Mouse (Mus musculus) heart, embryonic 12.5 days (tissue): ENCODE measurements around the gene Nol3. TPM values are rescaled to one million over a fixed set of nuclear protein-coding genes. Genes with fewer than 3 reads are reported as not detected.
A peak's percentile ranks its signal among the peaks of the same experiment; 100 is the strongest.

Experiments
- ATAC-seq: fragments of 200-750 bp; cut with Nextera tagmentation; 2 replicates; pipeline ENCODE4 v1.8.0; 2017; ENCODE audit warnings: moderate TSS enrichment, moderate library complexity; ENCODE audit not compliant: insufficient number of reproducible peaks, low FRiP score
- H3K27ac ChIP-seq: fragments of 300-500 bp; sonication (generic); 2 replicates; pipeline ENCODE4 v1.5.1; 2016; ENCODE audit warnings: mild to moderate bottlenecking, moderate library complexity; ENCODE audit not compliant: poor library complexity, severe bottlenecking
- H3K27me3 ChIP-seq: fragments of 300-500 bp; sonication (generic); replicated peaks from 2 replicates; pipeline ENCODE4 v1.6.1; 2016; ENCODE audit warnings: mild to moderate bottlenecking, moderate library complexity
- H3K36me3 ChIP-seq: fragments of 300-500 bp; sonication (generic); 2 replicates; pipeline ENCODE4 v1.6.1; 2016; ENCODE audit warnings: mild to moderate bottlenecking, moderate library complexity
- H3K4me1 ChIP-seq: fragments of 300-500 bp; sonication (generic); replicated peaks from 2 replicates; pipeline ENCODE4 v1.6.1; 2016; ENCODE audit warnings: mild to moderate bottlenecking
- H3K4me2 ChIP-seq: fragments of 300-500 bp; sonication (generic); 2 replicates; pipeline ENCODE4 v1.6.1; 2016; ENCODE audit warnings: mild to moderate bottlenecking, moderate library complexity
- H3K4me3 ChIP-seq: fragments of 300-500 bp; sonication (generic); 2 replicates; pipeline ENCODE4 v1.5.1; 2016; ENCODE audit warnings: mild to moderate bottlenecking
- H3K9ac ChIP-seq: fragments of 300-500 bp; sonication (generic); 2 replicates; pipeline ENCODE4 v1.6.1; 2016; ENCODE audit warnings: mild to moderate bottlenecking, moderate library complexity
- H3K9me3 ChIP-seq: fragments of 300-500 bp; sonication (generic); replicated peaks from 2 replicates; pipeline ENCODE4 v1.6.1; 2016; ENCODE audit warnings: mild to moderate bottlenecking, moderate library complexity
- WGBS: fragments of 180-500 bp; shearing (Covaris S2); methylation state at CpG from one replicate; pipeline ENCODE4 v1.1.7; 2016; 5-methylcytosine and 5-hydroxymethylcytosine counted together
- polyA plus RNA-seq: library from polyadenylated mRNA; unstranded; fragments of >200 nt; fragmentation: Nextera tagmentation; extraction: Ambion mirVana; gene quantifications from 2 replicates; pipeline ENCODE4 v1.2.1, GENCODE M21; 2016

Nol3 gene
- polyA plus RNA-seq, 1 experiment from 2014 or later, result 2.1 TPM

GRCm38 (mm10) chr8:105264024-105264982 lies 11.6 kb upstream of the Nol3 start, which contains the start of the genes Tradd and Fbxl8:
Tradd (minus strand) TSS chr8:105264609.
Fbxl8 (plus strand) TSS chr8:105264648.
- Histone ChIP-seq H3K4me2 (peak within 1 kb of the TSS; percentile 97), H3K4me1 (peaks cover 31% of the 10 kb centered on the region), H3K9me3 (peaks cover 8% of the 10 kb centered on the region; the same call in 1 of the 2 replicates), H3K9ac (peak within 1 kb of the TSS; percentile 80), H3K36me3 (no peaks in the 10 kb centered on the region), H3K27me3 (peaks cover 76% of the 10 kb centered on the region), H3K4me3 (peak within 1 kb of the TSS; percentile 87), H3K27ac (no peak within 1 kb of the TSS)
- ATAC-seq, result peak; percentile 67
- WGBS, result 2% methylated on average over 49 of the region's 54 CpGs

DNA sequence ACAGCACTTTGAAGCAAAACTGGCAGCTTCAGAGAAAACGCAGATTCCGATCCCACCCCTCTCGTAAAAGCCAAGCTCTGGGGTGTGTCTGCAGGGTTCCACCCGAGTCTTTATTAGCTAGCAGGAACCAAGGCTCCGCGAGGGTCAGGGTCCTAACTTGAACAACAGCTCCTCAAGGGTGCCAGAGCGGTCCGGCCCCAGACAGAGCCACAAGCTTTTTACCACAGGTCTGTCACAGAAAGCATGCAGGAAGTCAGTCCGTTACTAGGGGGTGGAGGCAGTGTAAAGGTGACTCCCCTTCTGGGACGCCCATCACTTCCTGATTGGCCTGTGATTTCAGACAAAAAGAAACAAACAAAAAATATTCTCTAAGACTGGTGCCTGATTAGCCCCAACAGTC lies 10.8 kb upstream of the Nol3 start:
- peaks cover 76% of the 10 kb centered on the region for H3K27me3 ChIP-seq
- peak overlapping the region; percentile 80 for H3K9ac ChIP-seq
- H3K4me3 ChIP-seq, result peak overlapping the region; percentile 87
- ATAC-seq, result no peak
- peaks cover 31% of the 10 kb centered on the region for H3K4me1 ChIP-seq
- H3K4me2 ChIP-seq, result peak overlapping the region; percentile 97
- no peak overlapping the region for H3K27ac ChIP-seq
- H3K9me3 ChIP-seq, result peaks cover 8% of the 10 kb centered on the region; the same call in 1 of the 2 replicates
- no peaks in the 10 kb centered on the region for H3K36me3 ChIP-seq
- WGBS, result 12% methylated on average over 10 of the region's 10 CpGs

- H3K4me2 ChIP-seq, result no peak overlapping the region
- no peak overlapping the region for H3K27ac ChIP-seq
- ATAC-seq, result no peak
- WGBS, result 20% methylated on average over 13 of the region's 13 CpGs
- H3K4me1 ChIP-seq, result peaks cover 37% of the 10 kb centered on the region
- H3K4me3 ChIP-seq, result no peak overlapping the region
- peaks cover 5% of the 10 kb centered on the region; the same call in 1 of the 2 replicates for H3K9me3 ChIP-seq
- no peaks in the 10 kb centered on the region for H3K36me3 ChIP-seq
- H3K27me3 ChIP-seq, result peaks cover 76% of the 10 kb centered on the region
- H3K9ac ChIP-seq, result no peak overlapping the region
These were observed 9.2 kb upstream of the Nol3 start for GRCm38 (mm10) chr8:105266775-105267174.

DNA sequence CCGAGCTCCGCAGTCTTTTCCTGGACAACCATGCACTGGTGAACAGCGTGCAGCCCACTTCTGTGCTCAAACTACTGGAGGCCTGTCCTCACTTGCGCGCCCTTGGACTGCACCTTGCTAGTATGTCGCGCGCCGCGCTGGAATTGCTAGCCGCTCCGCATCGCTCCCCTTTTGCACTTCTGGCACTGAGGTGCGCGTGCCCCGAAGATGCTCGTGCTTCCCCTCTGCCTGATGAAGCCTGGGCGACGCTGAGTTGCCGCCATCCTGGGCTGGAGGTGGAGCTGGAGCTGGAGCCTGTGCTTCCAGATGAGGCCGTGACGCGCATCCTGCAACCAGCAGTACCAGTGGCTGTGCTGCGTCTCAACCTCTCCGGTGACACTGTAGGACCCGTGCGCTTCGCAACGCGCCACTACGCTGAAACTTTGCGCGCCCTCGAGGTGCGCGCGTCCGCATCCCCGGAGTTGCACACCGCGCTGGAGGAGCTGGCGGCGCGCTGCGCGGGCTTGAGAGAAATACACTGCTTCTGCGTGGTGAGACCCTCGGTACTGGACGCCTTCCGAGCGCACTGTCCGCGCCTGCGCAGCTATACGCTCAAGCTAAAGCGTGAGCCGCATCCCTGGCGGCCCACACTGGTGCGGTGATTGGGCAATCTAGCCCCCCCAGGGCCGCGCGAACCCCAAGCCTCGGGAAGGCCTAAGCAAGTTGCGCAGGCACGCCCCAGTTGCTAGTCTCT lies 7.4 kb upstream of the Nol3 start:
- H3K27ac ChIP-seq, result no peak overlapping the region
- peak overlapping the region; percentile 87 for H3K4me2 ChIP-seq
- WGBS, result under 1% methylated on average over 65 of the region's 65 CpGs
- peak; percentile 45 for ATAC-seq
- H3K27me3 ChIP-seq, result peaks cover 79% of the 10 kb centered on the region
- peaks cover 5% of the 10 kb centered on the region; the same call in 1 of the 2 replicates for H3K9me3 ChIP-seq
- H3K36me3 ChIP-seq, result no peaks in the 10 kb centered on the region
- peaks cover 37% of the 10 kb centered on the region for H3K4me1 ChIP-seq
- H3K4me3 ChIP-seq, result peak overlapping the region; percentile 53
- H3K9ac ChIP-seq, result peak overlapping the region; percentile 70

GRCm38 (mm10) chr8:105269075-105269458 lies 6.9 kb upstream of the Nol3 start:
- peaks cover 37% of the 10 kb centered on the region for H3K4me1 ChIP-seq
- H3K9me3 ChIP-seq, result peaks cover 5% of the 10 kb centered on the region; the same call in 1 of the 2 replicates
- no peak for ATAC-seq
- peak overlapping the region; percentile 70 for H3K9ac ChIP-seq
- no peak overlapping the region for H3K27ac ChIP-seq
- H3K27me3 ChIP-seq, result peaks cover 85% of the 10 kb centered on the region
- H3K4me2 ChIP-seq, result peak overlapping the region; percentile 87
- no peaks in the 10 kb centered on the region for H3K36me3 ChIP-seq
- 3% methylated on average over 10 of the region's 10 CpGs for WGBS
- H3K4me3 ChIP-seq, result peak overlapping the region; percentile 53

- H3K27me3 ChIP-seq, result peaks cover 89% of the 10 kb centered on the region
- WGBS, result under 1% methylated on average over 41 of the region's 42 CpGs
- H3K36me3 ChIP-seq, result no peaks in the 10 kb centered on the region
- peak within 1 kb of the TSS; percentile 87 for H3K4me2 ChIP-seq
- no peak for ATAC-seq
- H3K9me3 ChIP-seq, result peaks cover 5% of the 10 kb centered on the region; the same call in 1 of the 2 replicates
- peaks cover 37% of the 10 kb centered on the region for H3K4me1 ChIP-seq
- peak within 1 kb of the TSS; percentile 70 for H3K9ac ChIP-seq
- peak within 1 kb of the TSS; percentile 53 for H3K4me3 ChIP-seq
- no peak within 1 kb of the TSS for H3K27ac ChIP-seq
These were observed 6.4 kb upstream of the Nol3 start, which contains the start of gene Hsf4 for GRCm38 (mm10) chr8:105269461-105269947. Hsf4 (plus strand) TSS chr8:105269801.

DNA sequence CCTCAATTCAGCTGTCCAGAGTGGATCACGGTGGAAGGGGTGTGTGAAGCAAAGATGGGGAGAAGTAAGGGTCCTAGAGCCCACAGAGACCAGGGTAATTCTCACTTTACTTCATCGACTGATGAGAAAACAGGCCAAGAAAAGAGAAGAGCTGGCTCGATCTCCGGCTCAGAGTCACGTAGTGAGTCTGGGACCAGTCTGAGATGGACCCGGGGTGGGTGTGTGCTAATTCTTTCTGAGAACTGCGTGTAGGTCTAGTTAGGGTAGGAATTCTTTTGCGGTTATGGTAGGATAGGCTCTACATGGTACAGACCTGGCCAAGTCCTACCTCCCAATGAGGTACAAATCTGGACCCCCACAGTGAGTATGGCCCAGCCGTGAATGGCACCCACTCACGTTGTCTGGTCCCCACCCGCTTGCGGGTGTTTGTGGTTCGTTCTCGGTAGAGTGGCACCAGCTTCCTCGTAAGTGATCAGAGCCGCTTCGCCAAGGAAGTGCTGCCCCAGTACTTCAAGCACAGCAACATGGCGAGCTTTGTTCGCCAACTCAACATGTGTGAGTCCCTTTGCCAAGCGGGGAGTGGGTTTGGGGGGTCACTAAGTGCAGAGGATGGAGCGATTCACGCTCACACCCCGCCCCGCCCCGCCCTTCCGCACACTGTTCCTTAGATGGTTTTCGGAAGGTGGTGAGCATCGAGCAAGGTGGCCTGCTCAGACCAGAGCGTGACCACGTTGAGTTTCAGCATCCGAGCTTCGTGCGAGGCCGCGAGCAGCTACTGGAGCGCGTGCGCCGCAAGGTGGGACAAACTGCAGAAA lies 5.6 kb upstream of the Nol3 start:
- peak overlapping the region; percentile 70 for H3K9ac ChIP-seq
- H3K4me1 ChIP-seq, result peaks cover 33% of the 10 kb centered on the region
- peak overlapping the region; percentile 53 for H3K4me3 ChIP-seq
- peaks cover 97% of the 10 kb centered on the region for H3K27me3 ChIP-seq
- ATAC-seq, result no peak
- H3K36me3 ChIP-seq, result no peaks in the 10 kb centered on the region
- no peak overlapping the region for H3K27ac ChIP-seq
- peak overlapping the region; percentile 87 for H3K4me2 ChIP-seq
- 4% methylated on average over 39 of the region's 39 CpGs for WGBS
- H3K9me3 ChIP-seq, result peaks cover 5% of the 10 kb centered on the region; the same call in 1 of the 2 replicates

DNA sequence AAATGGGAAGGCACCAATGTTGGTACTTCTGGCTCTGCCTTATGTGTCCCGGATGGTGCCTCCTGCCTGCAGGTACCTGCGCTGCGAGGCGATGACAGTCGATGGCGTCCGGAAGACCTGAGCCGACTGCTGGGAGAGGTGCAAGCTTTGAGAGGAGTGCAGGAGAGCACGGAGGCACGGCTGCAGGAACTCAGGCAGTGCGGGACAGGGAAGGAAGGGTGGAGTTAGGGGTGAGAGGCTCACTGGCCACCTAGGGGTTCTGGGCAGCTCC lies 5.1 kb upstream of the Nol3 start:
- H3K9me3 ChIP-seq, result peaks cover 5% of the 10 kb centered on the region; the same call in 1 of the 2 replicates
- no peak for ATAC-seq
- peaks cover 38% of the 10 kb centered on the region for H3K4me1 ChIP-seq
- H3K36me3 ChIP-seq, result no peaks in the 10 kb centered on the region
- 0 out of 2 replicates have a peak overlapping the region, but pooled peaks have one; percentile 0 for H3K4me3 ChIP-seq
- WGBS, result 4% methylated on average over 11 of the region's 11 CpGs
- no peak overlapping the region for H3K9ac ChIP-seq
- H3K4me2 ChIP-seq, result peak overlapping the region; percentile 87; the same call in 1 of the 2 replicates
- H3K27ac ChIP-seq, result no peak overlapping the region
- H3K27me3 ChIP-seq, result peaks cover 98% of the 10 kb centered on the region

- H3K9me3 ChIP-seq, result no peaks in the 10 kb centered on the region
- peak overlapping the region; percentile 80 for H3K4me2 ChIP-seq
- ATAC-seq, result no peak
- peaks cover 35% of the 10 kb centered on the region for H3K4me1 ChIP-seq
- WGBS, result 6% methylated on average over 11 of the region's 11 CpGs
- H3K27me3 ChIP-seq, result peaks cover 97% of the 10 kb centered on the region
- no peak overlapping the region for H3K27ac ChIP-seq
- peak overlapping the region; percentile 48 for H3K4me3 ChIP-seq
- H3K36me3 ChIP-seq, result no peaks in the 10 kb centered on the region
- peak overlapping the region; percentile 49; the same call in 1 of the 2 replicates for H3K9ac ChIP-seq
These were observed 553 bp upstream of the Nol3 start for GRCm38 (mm10) chr8:105275387-105275786.
